Mouse (Mus musculus): ENCODE data around the gene Ntf3.

The Ntf3 gene

DNA sequence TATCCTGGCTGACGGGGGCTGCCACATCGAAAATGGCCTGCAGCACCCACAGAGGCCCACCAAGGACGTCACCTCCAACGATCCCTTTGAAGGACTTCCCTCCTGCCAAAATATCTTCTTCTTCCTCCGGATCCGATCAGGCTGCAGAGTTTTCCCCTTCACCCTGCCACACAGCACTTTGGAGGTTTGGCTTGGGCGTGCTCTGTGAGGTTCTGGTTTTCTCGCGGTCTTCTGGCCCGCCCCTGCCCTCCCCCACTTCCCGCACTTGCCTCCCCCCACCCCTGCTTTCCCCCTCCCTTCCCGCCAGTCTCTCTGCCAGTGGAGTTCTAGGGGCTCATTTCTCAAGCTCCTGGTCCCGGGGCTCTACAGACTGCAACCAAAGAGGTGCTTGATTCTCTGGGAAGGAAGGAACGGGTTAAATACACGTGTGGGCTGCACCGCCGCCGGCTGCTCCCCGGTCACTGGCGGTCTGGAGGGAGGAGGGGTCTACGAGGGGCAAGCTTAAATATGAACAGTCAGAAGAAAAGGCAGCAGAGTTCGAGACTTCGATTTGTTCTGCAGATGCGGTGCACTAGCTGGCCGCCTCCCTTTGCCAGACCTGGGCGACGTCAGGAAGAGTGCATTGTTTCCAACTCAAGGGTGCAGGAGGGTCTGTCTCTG is at the start of gene Ntf3:
TSS of gene Ntf3 (minus strand) at position 363 of the 660 bp plus-strand sequence.
- no peak for DNase-seq (ENCODE audit: low read depth, low spot score)

DNA sequence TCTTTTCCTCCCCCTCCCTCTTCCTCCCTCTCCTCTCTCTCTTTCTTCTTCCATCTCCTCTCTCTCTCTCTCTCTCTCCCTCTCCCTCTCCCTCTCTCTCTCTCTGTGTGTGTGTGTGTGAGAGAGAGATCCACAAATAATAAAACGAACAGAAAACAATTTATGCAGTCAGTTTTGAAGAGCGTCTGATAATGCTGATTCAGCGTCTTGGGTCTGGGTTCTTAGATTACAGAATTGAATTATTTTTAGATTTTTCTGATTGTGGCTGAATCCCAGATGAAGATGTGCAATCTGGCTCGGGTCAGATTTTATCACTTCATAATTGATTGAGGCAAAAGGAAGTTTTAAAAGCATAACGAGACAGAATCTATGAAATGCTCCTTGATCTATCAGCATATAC is 46.6 kb upstream of the Ntf3 start:
- no peak for DNase-seq (ENCODE audit: low read depth, low spot score)

DNA sequence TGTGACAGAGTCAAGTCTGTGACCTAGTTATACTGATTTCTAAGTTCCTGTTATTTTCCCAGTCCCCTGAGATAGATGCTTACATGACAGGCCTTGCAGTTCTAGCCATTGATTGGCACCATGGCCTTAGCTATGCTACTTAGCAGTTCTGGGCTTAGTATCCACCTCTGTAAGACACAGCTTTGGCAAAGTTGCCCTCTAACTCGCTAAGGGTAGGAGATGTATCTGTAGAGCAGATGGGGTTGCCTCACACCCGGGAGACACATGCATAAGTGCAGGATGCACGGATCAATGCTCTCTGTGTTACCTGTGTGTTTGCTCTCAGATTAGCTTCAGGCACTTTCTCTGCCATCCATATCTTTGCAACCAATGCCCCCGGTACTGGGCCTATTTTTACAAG is 36.7 kb upstream of the Ntf3 start:
- no peak for DNase-seq (ENCODE audit: low read depth, low spot score)

DNA sequence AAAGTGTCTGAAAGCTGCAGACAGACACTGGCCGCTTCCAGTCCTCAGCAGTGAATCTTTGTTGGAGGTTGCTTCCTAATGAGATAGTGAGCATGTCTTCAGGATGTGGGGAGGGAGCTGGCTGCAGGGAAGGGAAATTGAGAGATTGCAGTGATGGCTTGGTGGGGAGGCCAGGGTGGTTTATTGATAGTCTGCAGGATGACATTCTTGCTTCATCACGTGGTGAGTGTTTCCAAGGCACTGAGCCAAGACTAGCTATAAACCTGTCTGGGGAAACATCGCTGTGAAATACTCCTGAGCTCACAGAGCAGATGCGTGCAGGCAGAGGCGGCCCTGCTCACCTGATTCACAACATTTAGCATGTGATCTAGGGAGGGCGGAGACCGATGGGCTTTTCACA is 36.2 kb upstream of the Ntf3 start:
- no peak for DNase-seq (ENCODE audit: low read depth, low spot score)

DNA sequence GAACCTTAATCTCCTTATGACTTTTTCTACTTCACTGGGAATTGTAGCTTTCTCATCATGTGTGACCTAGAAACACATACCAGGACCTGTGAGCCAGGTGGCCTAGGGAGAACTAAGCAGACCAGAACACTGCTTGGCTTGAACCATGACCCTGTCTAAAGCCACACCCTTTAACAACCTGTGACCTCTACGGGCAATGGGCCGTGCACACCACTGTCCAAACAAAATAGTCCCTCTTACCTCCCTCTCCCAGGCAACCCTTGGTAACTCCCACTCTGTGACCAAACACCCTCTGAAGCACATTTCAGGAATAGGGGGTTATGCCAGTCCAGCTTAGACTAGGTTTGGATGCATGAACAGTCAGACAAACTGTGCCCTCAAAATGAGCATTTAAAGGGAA is 35.0 kb upstream of the Ntf3 start:
- DNase-seq (ENCODE audit: low read depth, low spot score), result no peak

GRCm38 (mm10) chr6:126199916-126200315 is 33.2 kb upstream of the Ntf3 start:
- DNase-seq (ENCODE audit: low read depth, low spot score), result no peak

DNA sequence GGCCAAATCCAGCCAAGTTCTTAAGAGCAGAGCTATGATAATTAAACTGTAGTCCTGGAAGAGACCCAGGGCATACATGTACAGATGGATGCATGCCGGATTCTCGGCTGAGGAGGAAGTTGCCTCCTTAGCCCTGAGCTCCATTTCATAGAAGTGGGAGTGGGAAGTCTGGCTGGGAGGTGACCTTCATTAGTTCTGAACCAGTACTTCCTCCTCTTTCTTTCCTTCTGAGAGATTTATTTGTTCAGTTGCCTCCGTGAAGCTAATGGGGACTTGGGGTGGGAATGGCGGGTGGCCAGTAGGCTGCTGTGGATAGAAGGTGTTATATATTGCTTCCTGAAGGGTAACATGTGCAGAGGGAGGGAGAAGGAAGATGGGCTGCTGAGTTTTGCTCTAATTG is 28.1 kb upstream of the Ntf3 start:
- DNase-seq (ENCODE audit: low read depth, low spot score), result no peak

DNA sequence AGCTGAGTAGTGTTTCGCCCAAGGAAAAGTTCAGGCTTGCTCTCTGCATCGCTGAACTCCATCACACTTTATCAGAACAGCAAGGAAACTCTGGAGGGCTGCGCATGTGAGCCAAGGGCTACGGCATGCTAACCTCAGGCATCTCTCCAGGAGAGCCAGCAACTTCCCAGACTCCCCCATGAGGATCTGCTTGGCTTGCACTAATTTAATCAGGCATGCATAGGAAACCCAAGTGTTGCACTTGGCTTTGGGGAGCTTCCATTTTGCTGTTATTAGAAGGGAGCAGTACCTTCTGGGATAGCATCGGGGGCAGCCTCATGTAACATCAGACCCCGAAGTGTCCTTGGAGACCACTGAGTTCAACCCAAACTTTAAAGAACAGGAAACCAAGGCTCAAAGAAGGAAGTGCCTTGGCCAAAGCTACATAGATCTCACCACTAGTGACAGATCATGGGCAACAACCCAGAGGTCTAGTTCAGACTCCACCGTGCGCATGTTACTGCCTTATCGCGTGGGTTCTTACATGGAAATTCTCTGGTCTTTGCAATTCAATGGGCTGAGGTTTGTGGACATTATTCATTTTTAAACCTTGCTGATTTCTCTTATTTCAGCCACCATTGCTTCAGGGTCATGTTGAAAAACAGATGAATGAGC is 23.6 kb upstream of the Ntf3 start:
- no peak for DNase-seq (ENCODE audit: low read depth, low spot score)

DNA sequence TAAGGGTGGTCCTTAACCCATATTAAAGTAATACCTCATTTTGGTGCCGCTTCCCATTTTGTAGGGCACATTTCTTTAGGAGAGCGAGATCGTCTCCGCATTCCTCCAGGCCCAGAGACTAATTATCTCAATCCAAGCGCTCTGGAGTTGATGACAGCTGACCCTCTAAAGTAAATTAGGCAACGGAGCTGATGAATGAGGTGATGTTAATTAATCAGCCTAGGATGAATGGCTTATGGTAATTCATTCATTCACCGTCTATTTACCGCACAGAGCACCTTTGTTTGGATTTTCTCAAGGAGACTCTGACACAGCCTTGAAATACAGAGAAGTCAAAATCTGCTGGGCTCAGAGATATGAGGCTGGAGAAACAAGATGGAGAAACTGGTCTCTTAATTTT is 20.7 kb upstream of the Ntf3 start:
- DNase-seq (ENCODE audit: low read depth, low spot score), result no peak

GRCm38 (mm10) chr6:126186116-126186515 is 19.4 kb upstream of the Ntf3 start:
- no peak for DNase-seq (ENCODE audit: low read depth, low spot score)

GRCm38 (mm10) chr6:126172071-126172470 is 5.4 kb upstream of the Ntf3 start:
- no peak for DNase-seq (ENCODE audit: low read depth, low spot score)

DNA sequence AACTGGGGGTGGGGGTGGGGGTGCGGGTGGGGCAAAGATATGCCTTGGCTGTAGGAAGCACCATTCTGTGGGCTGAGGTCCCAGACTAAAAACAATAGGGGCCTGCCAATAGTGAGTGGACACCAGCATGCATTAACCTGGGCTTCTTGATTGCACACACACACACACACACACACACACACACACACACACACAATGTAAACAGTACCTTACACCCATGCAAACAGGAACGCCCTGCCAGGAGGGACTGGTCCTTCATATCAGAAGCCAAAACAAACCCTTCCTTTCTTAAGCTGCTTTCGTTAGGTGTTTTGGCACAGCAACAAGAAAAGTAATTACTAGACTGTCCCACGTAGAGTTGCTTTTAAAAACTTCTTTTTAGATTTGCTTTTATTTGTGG is 4.1 kb upstream of the Ntf3 start:
- DNase-seq (ENCODE audit: low read depth, low spot score), result no peak

DNA sequence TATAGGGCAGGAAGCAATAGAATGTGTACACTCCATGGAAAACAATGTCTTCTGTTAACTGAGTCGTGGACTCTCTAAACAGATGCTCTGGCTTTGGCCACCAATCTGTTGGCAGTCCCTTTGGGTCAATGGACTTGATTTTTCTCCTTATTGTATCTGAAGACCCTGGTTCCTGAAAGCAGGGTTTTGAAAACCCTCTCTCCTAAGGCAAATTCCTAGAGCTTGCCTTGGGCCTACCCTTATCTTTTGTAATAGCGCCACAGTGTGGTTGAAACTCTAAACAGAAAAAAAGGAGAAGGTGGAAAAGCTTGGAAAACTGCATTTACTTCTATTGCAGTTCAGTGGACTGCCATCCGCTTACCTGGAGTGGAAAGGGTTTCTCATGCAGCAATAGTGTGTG is 1.0 kb upstream of the Ntf3 start:
- DNase-seq (ENCODE audit: low read depth, low spot score), result no peak

DNA sequence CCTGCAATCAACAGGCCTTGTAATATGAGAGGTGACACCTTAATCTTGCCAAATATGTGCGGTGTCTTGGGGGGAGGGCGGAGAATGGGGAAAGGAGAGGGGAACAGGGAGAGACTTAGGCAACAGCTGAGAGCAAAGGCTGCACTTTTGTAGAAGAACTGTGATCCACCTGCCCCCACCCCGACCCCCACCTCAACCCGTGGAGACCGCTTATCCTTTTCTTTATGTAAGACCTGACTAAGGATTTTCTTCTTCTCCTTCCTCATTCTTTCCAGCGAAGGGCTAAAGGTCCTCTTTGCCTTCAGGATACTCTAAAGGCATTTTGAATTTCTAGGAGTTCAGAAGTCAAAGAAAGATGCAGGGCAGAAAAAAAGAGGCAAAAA is 489 bp upstream of the Ntf3 start:
- DNase-seq (ENCODE audit: low read depth, low spot score), result no peak

GRCm38 (mm10) chr6:126165591-126166155 is 1.0 kb downstream of the Ntf3 start:
- no peak for DNase-seq (ENCODE audit: low read depth, low spot score)

- DNase-seq (ENCODE audit: low read depth, low spot score), result no peak
These were observed 1.9 kb downstream of the Ntf3 start for GRCm38 (mm10) chr6:126164781-126165180.

DNA sequence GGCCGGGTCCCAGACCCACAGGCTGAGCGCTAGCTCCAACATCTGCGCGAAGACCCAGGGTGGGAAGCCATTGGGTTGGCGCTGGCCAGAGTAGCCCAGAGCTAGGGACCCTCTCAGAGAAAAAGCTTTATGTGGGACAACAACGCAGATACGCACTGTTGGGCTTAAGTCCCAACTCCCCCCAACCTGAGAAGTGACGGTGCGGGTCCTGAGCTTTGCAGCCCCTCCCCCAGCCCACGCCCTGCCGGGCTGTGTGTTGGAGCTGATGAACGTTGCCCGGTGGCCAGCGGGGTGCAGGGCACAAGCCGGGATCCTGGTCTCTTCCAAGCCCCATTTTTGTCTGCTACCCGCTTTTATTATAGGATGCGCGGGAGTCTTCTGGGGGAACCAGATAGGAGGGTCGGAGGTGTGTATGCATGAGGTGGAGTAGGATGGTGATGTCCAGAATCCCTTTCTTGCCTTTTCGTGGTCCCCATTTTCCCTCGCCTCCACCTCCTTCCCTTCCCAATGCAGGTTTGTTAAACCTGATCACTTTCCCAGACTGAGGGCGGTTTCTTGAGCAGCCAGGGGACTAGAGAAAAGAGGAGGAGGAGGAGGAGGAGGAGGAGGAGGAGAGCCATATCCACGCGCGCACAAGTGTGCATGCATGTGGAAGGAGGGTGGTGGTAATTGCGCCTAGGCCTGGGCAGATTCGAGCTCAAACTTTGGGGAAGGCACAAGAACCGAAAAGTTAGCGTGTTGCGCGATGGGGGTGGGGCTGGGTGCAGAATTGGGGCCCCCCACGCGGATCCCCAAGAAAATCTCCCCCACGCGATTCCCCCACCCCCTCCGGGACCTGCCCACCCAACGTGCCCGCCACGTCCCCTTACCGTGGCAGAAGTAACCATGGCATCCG is 2.6 kb downstream of the Ntf3 start:
- no peak for DNase-seq (ENCODE audit: low read depth, low spot score)

GRCm38 (mm10) chr6:126163181-126163621 is 3.5 kb downstream of the Ntf3 start:
- no peak for DNase-seq (ENCODE audit: low read depth, low spot score)

GRCm38 (mm10) chr6:126162351-126162758 is 4.4 kb downstream of the Ntf3 start:
- no peak for DNase-seq (ENCODE audit: low read depth, low spot score)

GRCm38 (mm10) chr6:126161571-126162340 is 5.0 kb downstream of the Ntf3 start:
- DNase-seq (ENCODE audit: low read depth, low spot score), result no peak

DNA sequence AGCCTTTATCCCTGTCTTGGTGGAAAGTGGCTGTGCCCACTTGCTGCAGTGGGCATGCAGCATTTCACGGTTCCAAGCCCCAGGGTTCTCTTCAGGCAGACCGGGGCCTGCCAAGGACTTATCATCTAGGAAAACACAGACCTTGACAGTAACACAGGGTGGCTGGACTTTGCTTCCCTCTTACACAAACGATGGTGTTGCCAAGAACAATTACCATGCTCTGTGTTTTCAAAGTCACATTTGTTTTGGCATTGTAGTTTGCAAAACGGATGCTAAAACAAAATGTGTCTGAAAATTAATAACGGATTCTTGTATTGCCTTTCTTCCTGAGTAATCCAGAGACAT is 6.7 kb downstream of the Ntf3 start:
- DNase-seq (ENCODE audit: low read depth, low spot score), result no peak

Data from CD4-positive, CD25-positive, alpha-beta regulatory T cell, adult 2 months (primary cell).